8 mouse cellular contexts compared by ENCODE assay signal in genomic region chr1:82476256-82476655, GRCm38 (mm10).
A peak's percentile ranks its signal among the peaks of the same experiment; 100 is the strongest.
DNase-seq lines count a peak whose midpoint lies in the region; ATAC-seq and TF ChIP-seq lines count a peak whose summit lies in the region.

No protein-coding gene starts in this region.

- peak; percentile 7 for DNase-seq in CD4-positive, CD25-positive, alpha-beta regulatory T cell, adult 2 months (ENCODE audit: low read depth, low spot score)
- DNase-seq in liver, postnatal 0 days = no peak
- DNase-seq in liver = no peak
- DNase-seq in hindbrain, embryonic 14.5 days (ENCODE audit: low spot score) = peak; percentile 75

- H3K4me2 ChIP-seq in liver, postnatal 0 days (ENCODE audit: low read depth, low read length) = no peak overlapping the region
- H3K4me2 ChIP-seq in embryonic facial prominence, embryonic 12.5 days (replicated peaks) = peak overlapping the region; percentile 17; the same call in 1 of the 2 replicates
- H3K4me2 ChIP-seq in hindbrain, embryonic 14.5 days (replicated peaks) = no peak overlapping the region; the same call in 1 of the 2 replicates
- H3K4me2 ChIP-seq in midbrain, embryonic 16.5 days (ENCODE audit: low read length) = peak overlapping the region; percentile 41; the same call in 1 of the 2 replicates

- WGBS in liver, postnatal 0 days (ENCODE audit: insufficient replicate concordance) = 52% methylated on average over 11 of the region's 11 CpGs
- WGBS in embryonic facial prominence, embryonic 12.5 days = 31% methylated on average over 11 of the region's 11 CpGs
- WGBS in hindbrain, embryonic 14.5 days = 40% methylated on average over 11 of the region's 11 CpGs
- WGBS in midbrain, embryonic 16.5 days = 36% methylated on average over 11 of the region's 11 CpGs

- H3K36me3 ChIP-seq in liver, postnatal 0 days (replicated peaks; ENCODE audit: insufficient read depth, low read length) = no peaks in the 10 kb centered on the region
- no peaks in the 10 kb centered on the region for H3K36me3 ChIP-seq in embryonic facial prominence, embryonic 12.5 days
- no peaks in the 10 kb centered on the region for H3K36me3 ChIP-seq in hindbrain, embryonic 14.5 days (replicated peaks; ENCODE audit: control insufficient read depth, insufficient read depth)
- H3K36me3 ChIP-seq in midbrain, embryonic 16.5 days (ENCODE audit: control insufficient read depth, insufficient read depth, low read length) = no peaks in the 10 kb centered on the region

- H3K9me3 ChIP-seq in liver, postnatal 0 days (ENCODE audit: low read length) = no peaks in the 10 kb centered on the region
- no peaks in the 10 kb centered on the region for H3K9me3 ChIP-seq in embryonic facial prominence, embryonic 12.5 days
- no peaks in the 10 kb centered on the region for H3K9me3 ChIP-seq in hindbrain, embryonic 14.5 days (ENCODE audit: control insufficient read depth, low read length)
- H3K9me3 ChIP-seq in midbrain, embryonic 16.5 days (replicated peaks; ENCODE audit: control insufficient read depth, low read length, poor library complexity, severe bottlenecking) = no peaks in the 10 kb centered on the region

- no peaks in the 10 kb centered on the region for H3K4me1 ChIP-seq in liver, postnatal 0 days (ENCODE audit: insufficient read depth)
- peaks cover 6% of the 10 kb centered on the region; the same call in 1 of the 2 replicates for H3K4me1 ChIP-seq in embryonic facial prominence, embryonic 12.5 days
- H3K4me1 ChIP-seq in hindbrain, embryonic 14.5 days (replicated peaks; ENCODE audit: control insufficient read depth, insufficient read depth, low read length) = peaks cover 6% of the 10 kb centered on the region
- H3K4me1 ChIP-seq in midbrain, embryonic 16.5 days (ENCODE audit: control insufficient read depth, insufficient read depth, low read length) = peaks cover 6% of the 10 kb centered on the region

- H3K4me3 ChIP-seq in liver, postnatal 0 days (ENCODE audit: low read depth, low read length) = no peak overlapping the region
- no peak overlapping the region for H3K4me3 ChIP-seq in embryonic facial prominence, embryonic 12.5 days
- H3K4me3 ChIP-seq in hindbrain, embryonic 14.5 days (replicated peaks; ENCODE audit: low read length) = no peak overlapping the region
- H3K4me3 ChIP-seq in midbrain, embryonic 16.5 days (ENCODE audit: low read depth, low read length) = no peak overlapping the region

- H3K27me3 ChIP-seq in liver, postnatal 0 days (ENCODE audit: insufficient read depth, low read length) = no peaks in the 10 kb centered on the region
- H3K27me3 ChIP-seq in embryonic facial prominence, embryonic 12.5 days = no peaks in the 10 kb centered on the region
- H3K27me3 ChIP-seq in hindbrain, embryonic 14.5 days (ENCODE audit: control insufficient read depth, insufficient read depth, low read length) = no peaks in the 10 kb centered on the region
- H3K27me3 ChIP-seq in midbrain, embryonic 16.5 days (ENCODE audit: control insufficient read depth, insufficient read depth, low read depth, low read length) = no peaks in the 10 kb centered on the region

- no peak overlapping the region for H3K9ac ChIP-seq in liver, postnatal 0 days (replicated peaks)
- H3K9ac ChIP-seq in embryonic facial prominence, embryonic 12.5 days = no peak overlapping the region
- no peak overlapping the region for H3K9ac ChIP-seq in hindbrain, embryonic 14.5 days
- no peak overlapping the region for H3K9ac ChIP-seq in midbrain, embryonic 16.5 days (ENCODE audit: low read depth, low read length)

- no peak for TF ChIP-seq EP300 in liver, postnatal 0 days (IDR thresholded peaks at IDR 0.05; ENCODE audit: low read depth)

- no peak for ATAC-seq in CD4-positive, CD25-positive, alpha-beta regulatory T cell, adult 4 months
- no peak for ATAC-seq in liver, postnatal 0 days
- ATAC-seq in embryonic facial prominence, embryonic 12.5 days (ENCODE audit: insufficient number of reproducible peaks, insufficient read depth, low FRiP score, low TSS enrichment) = no peak
- no peak for ATAC-seq in hindbrain, embryonic 14.5 days (ENCODE audit: low FRiP score)
- ATAC-seq in midbrain, embryonic 16.5 days = peak; percentile 69
- ATAC-seq in monocyte, adult 5-6 weeks (replicated peaks; ENCODE audit: insufficient number of reproducible peaks, low FRiP score, low TSS enrichment, poor library complexity, severe bottlenecking) = no peak

- peak; percentile 68 for TF ChIP-seq CTCF in liver, postnatal 0 days (IDR thresholded peaks at IDR 0.05; ENCODE audit: low read depth)

- H3K27ac ChIP-seq in liver, postnatal 0 days (ENCODE audit: low read depth) = no peak overlapping the region
- H3K27ac ChIP-seq in embryonic facial prominence, embryonic 12.5 days = 0 out of 2 replicates have a peak overlapping the region, but pooled peaks have one; percentile 0
- H3K27ac ChIP-seq in hindbrain, embryonic 14.5 days = peak overlapping the region; percentile 45; the same call in 1 of the 2 replicates
- H3K27ac ChIP-seq in midbrain, embryonic 16.5 days (ENCODE audit: low read length) = no peak overlapping the region; the same call in 1 of the 2 replicates

Comparison
In these comparisons a context has a peak if more than half of its experiments do, and no peak if none do; other contexts are left out.
1. DNase-seq: peak in CD4-positive, CD25-positive, alpha-beta regulatory T cell, adult 2 months (single experiment) and hindbrain, embryonic 14.5 days (single experiment); none in liver, postnatal 0 days (single experiment) and liver (single experiment).
2. H3K27ac ChIP-seq: peak in embryonic facial prominence, embryonic 12.5 days (single experiment) and hindbrain, embryonic 14.5 days (single experiment); none in liver, postnatal 0 days (single experiment) and midbrain, embryonic 16.5 days (single experiment).
3. H3K4me2 ChIP-seq: peak in embryonic facial prominence, embryonic 12.5 days (single experiment) and midbrain, embryonic 16.5 days (single experiment); none in liver, postnatal 0 days (single experiment) and hindbrain, embryonic 14.5 days (single experiment).